ENCODE assay signal across 12 mouse cellular contexts in genomic region chr2:71739173-71739860, GRCm38 (mm10). TPM values are rescaled to one million over a fixed set of nuclear protein-coding genes. Genes with fewer than 3 reads are reported as not detected.
A peak's percentile ranks its signal among the peaks of the same experiment; 100 is the strongest.
DNase-seq lines count a peak whose midpoint lies in the region; ATAC-seq and TF ChIP-seq lines count a peak whose summit lies in the region.
"Had no signal": no experiment of that assay in that cellular context is flagged by ENCODE, and none has a peak within 500 bp of the region (broad histone marks: within the 10 kb centered on the region; RNA-seq: fewer than 3 reads in every experiment).

No protein-coding gene starts in this region.

- 43% methylated on average over 9 of the region's 9 CpGs for WGBS in lung, embryonic 16.5 days
- WGBS in stomach, postnatal 0 days: 28% methylated on average over 9 of the region's 9 CpGs

- H3K36me3 ChIP-seq in lung, embryonic 16.5 days (ENCODE audit: control insufficient read depth, insufficient read depth, low read length): no peaks in the 10 kb centered on the region
- no peaks in the 10 kb centered on the region for H3K36me3 ChIP-seq in stomach, postnatal 0 days (ENCODE audit: control insufficient read depth, insufficient read depth, low read length)
- H3K36me3 ChIP-seq: embryonic facial prominence, embryonic 15.5 days; midbrain, embryonic 10.5 days had no signal

- no peaks in the 10 kb centered on the region for H3K9me3 ChIP-seq in lung, embryonic 16.5 days (ENCODE audit: control insufficient read depth, low read length)
- H3K9me3 ChIP-seq in stomach, postnatal 0 days (ENCODE audit: control insufficient read depth, low read length): no peaks in the 10 kb centered on the region
- H3K9me3 ChIP-seq: embryonic facial prominence, embryonic 15.5 days; midbrain, embryonic 10.5 days had no signal

- no peak overlapping the region for H3K9ac ChIP-seq in lung, embryonic 16.5 days (ENCODE audit: low read length)
- no peak overlapping the region for H3K9ac ChIP-seq in stomach, postnatal 0 days (ENCODE audit: low read length)
- H3K9ac ChIP-seq: embryonic facial prominence, embryonic 15.5 days had no signal

- peak overlapping the region; percentile 76 for H3K27ac ChIP-seq in lung, embryonic 16.5 days (ENCODE audit: low read length)
- peak overlapping the region; percentile 80 for H3K27ac ChIP-seq in stomach, postnatal 0 days (replicated peaks)
- H3K27ac ChIP-seq in layer of hippocampus, adult 2 months: no peak overlapping the region
- H3K27ac ChIP-seq: embryonic facial prominence, embryonic 15.5 days; hindbrain, postnatal 0 days; midbrain, embryonic 10.5 days had no signal

- peaks cover 14% of the 10 kb centered on the region for H3K4me1 ChIP-seq in lung, embryonic 16.5 days (replicated peaks; ENCODE audit: control insufficient read depth, insufficient read depth, low read length)
- 0 out of 2 replicates have a peak, but pooled peaks cover 3% of the 10 kb centered on the region for H3K4me1 ChIP-seq in stomach, postnatal 0 days (replicated peaks; ENCODE audit: control insufficient read depth, insufficient read depth)

- ATAC-seq in lung, embryonic 16.5 days (ENCODE audit: low read depth): peak; percentile 74; the same call in 1 of the 2 replicates
- ATAC-seq in stomach, postnatal 0 days (ENCODE audit: low FRiP score, low TSS enrichment): peak; percentile 92
- ATAC-seq: hindbrain, postnatal 0 days had no signal

- DNase-seq in lung, postnatal 25 days (ENCODE audit: low spot score): no peak
- peak; percentile 93 for DNase-seq in kidney, adult 11 months
- peak; percentile 60 for DNase-seq in kidney, postnatal 10 days
- peak; percentile 65 for DNase-seq in stomach, postnatal 0 days (ENCODE audit: low spot score)
- DNase-seq in cerebellum, postnatal 10 days: no peak
- no peak for DNase-seq in layer of hippocampus, adult 2 months (ENCODE audit: low spot score in 2 of 2)
- DNase-seq: cerebellum, adult 18-20 months; gastrocnemius, postnatal 25 days had no signal

- H3K4me3 ChIP-seq in lung, embryonic 16.5 days (ENCODE audit: low read length): no peak overlapping the region
- no peak overlapping the region for H3K4me3 ChIP-seq in stomach, postnatal 0 days (ENCODE audit: low read depth, low read length)
- H3K4me3 ChIP-seq in layer of hippocampus, adult 2 months: no peak overlapping the region
- H3K4me3 ChIP-seq: embryonic facial prominence, embryonic 15.5 days; midbrain, embryonic 10.5 days had no signal

- H3K4me2 ChIP-seq in lung, embryonic 16.5 days (ENCODE audit: low read depth, low read length): no peak overlapping the region
- H3K4me2 ChIP-seq in stomach, postnatal 0 days (replicated peaks; ENCODE audit: low read depth): no peak overlapping the region; the same call in 1 of the 2 replicates
- H3K4me2 ChIP-seq: embryonic facial prominence, embryonic 15.5 days had no signal

- no peak for TF ChIP-seq CTCF in stomach, postnatal 0 days (IDR thresholded peaks at IDR 0.05; ENCODE audit: low read depth)
- no peak for TF ChIP-seq CTCF in layer of hippocampus, adult 2 months (conservative IDR thresholded peaks at IDR 0.05)

- no peak for TF ChIP-seq EP300 in stomach, postnatal 0 days (optimal IDR thresholded peaks at IDR 0.05)

- H3K27me3 ChIP-seq in lung, embryonic 16.5 days (ENCODE audit: control insufficient read depth, insufficient read depth, low read depth, low read length): no peaks in the 10 kb centered on the region
- no peaks in the 10 kb centered on the region for H3K27me3 ChIP-seq in stomach, postnatal 0 days (ENCODE audit: control insufficient read depth, insufficient read depth, low read length)
- H3K27me3 ChIP-seq: embryonic facial prominence, embryonic 15.5 days had no signal

RNA-seq across cellular contexts. Expression of gene Itga6, which starts 6.1 kb away (rescaled TPM):
- 62.9 and 79.0 TPM in 2 replicates for polyA plus RNA-seq in lung, embryonic 16.5 days (2015; fragmentation: Nextera tagmentation; extraction: Ambion mirVana)
- polyA plus RNA-seq in stomach, postnatal 0 days (2015; fragmentation: Nextera tagmentation; extraction: Ambion mirVana): 51.5 and 51.9 TPM in 2 replicates
- 10 to 100 TPM; 21.1 to 25.8 TPM for total RNA-seq in layer of hippocampus, adult 2 months (2021)

Comparison
In these comparisons a context has a peak if more than half of its experiments do, and no peak if none do; other contexts are left out.
1. DNase-seq: peak in kidney, adult 11 months (single experiment), kidney, postnatal 10 days (single experiment) and stomach, postnatal 0 days (single experiment); none in lung, postnatal 25 days (single experiment), cerebellum, postnatal 10 days (0 of 2) and layer of hippocampus, adult 2 months (0 of 2).